Mouse (Mus musculus) lung, postnatal 0 days (tissue): ENCODE measurements around the gene Ugt1a2.
A peak's percentile ranks its signal among the peaks of the same experiment; 100 is the strongest.

ENCODE experiments used
- CTCF ChIP-seq: IDR thresholded peaks from 2 replicates; pipeline ENCODE4 v1.5.1; 2016; ENCODE audit warnings: antibody characterized with exemption, mild to moderate bottlenecking
- EP300 ChIP-seq: IDR thresholded peaks from 2 replicates; pipeline ENCODE4 v1.6.1; 2016; ENCODE audit warnings: antibody characterized with exemption, mild to moderate bottlenecking, control low read depth

DNA sequence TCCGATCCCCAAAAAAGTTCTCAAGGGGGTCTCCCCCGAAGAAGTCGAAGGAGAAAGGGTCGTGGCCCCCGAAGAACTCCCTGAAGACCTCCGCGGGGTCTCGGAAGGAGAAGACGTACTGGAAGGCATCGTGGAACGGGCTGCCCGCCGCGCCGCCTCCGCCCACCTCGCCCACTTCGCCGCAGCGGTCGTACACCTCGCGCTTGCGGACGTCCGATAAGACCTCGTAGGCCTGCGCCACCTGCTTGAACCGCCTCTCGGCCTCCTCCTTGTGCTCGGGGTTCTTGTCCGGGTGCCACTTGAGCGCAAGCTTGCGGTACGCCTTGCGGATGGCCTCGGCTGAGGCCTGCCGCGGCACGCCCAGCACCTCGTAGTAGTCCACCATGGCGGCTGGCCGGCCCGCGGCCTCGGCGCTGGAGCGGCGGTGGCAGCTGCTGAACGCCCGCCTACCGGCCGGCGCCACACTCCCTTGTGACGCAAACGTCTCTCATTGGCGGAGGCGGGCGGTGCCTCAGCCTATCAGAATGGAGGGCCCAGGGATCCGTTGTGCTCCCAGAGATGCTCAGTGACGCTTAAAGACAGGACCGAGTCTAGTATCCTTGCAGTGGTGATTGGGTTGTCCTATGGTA lies 5.0 kb downstream of the Ugt1a2 start, which contains the start of gene Dnajb3:
- TF ChIP-seq CTCF (0 out of 2 replicates have a peak, but pooled peaks have one; percentile 19), EP300 (no peak)
